Mouse (Mus musculus) E14TG2a.4 (cell line): ENCODE results near the gene Lpcat4.

Experiments
- CTCF ChIP-seq: conservative IDR thresholded peaks from 2 replicates; pipeline ENCODE4 v1.5.1; 2014; ENCODE audit warnings: low read length
- NANOG ChIP-seq: IDR thresholded peaks from 2 replicates; pipeline ENCODE4 v1.6.1; 2014; ENCODE audit warnings: borderline replicate concordance, low read length, mixed read lengths
- POU5F1 ChIP-seq: IDR thresholded peaks from 2 replicates; pipeline ENCODE4 v1.6.1; 2014; ENCODE audit warnings: low read length, borderline replicate concordance

DNA sequence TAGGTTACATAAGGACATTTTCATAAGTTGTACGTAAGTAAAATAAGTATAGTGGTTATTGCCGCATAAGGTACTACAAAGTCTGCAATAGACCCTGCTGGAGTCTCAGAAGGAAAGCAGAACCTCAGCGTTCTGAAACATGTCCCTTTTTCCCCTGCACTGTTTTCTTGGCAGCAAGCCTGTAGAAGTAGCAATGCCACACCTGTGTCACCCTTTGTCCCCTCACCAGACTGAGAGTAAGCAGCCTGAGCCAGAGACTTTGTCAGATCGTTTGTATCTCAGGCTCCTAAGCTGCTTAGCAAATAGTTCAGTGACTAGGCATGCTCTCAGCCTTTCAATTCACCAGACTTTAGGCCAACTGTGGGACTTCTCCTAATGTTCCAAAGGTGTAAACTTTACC is 47.8 kb downstream of the Lpcat4 start:
- TF ChIP-seq CTCF (no peak), POU5F1 (no peak), NANOG (no peak)
